Mouse (Mus musculus) cerebellum, adult 11 months (tissue): ENCODE results near the gene Tmem63a.
A peak's percentile ranks its signal among the peaks of the same experiment; 100 is the strongest.
"Not testable (repeated sequence)": the region's sequence is repeated elsewhere in the genome, so short reads cannot be mapped to it uniquely, and the experiment has no call there.

Experiments used
- DNase-seq: peaks from one replicate; pipeline ENCODE4 v3.0.0; 2022

The Tmem63a gene

DNA sequence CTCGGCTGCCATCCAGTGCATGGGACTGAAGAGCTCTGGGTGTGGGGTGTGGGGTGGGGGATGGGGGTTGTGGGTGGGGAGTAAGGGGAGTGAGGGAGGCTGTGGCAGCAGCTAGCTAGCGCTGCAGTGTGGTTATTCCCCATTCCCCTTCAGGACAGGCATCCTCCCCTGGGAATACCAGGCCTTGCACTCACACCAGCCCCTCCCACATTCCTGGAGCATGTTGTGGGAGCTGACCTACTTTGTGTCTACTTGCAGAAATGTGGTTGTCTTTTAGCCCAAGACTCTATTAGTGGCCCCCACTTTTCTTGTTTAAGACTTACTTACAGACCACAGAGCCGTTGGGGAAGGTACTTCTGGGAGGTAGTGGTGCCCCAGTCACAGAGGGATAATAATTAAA, 24.4 kb downstream of the Tmem63a start:
- no peak for DNase-seq

DNA sequence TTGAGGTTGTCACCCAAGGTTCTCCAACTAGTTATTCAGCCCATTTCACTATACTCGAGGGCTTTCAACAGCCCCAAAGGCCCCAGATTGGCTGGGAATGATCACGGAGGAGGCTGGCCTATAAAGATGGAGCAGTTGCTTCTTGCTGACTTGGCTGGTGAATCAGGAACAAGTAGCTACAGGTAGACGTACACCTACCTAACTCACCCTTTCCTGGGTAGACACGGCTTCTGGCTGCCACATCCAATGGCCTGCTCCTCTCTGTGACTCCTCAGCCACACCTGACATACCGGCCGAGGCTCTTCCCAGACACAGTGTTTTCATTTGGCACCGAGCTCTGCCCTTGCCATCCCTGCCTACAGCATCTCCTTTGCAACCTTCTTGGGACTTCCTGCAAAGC, 25.1 kb downstream of the Tmem63a start:
- no peak for DNase-seq

DNA sequence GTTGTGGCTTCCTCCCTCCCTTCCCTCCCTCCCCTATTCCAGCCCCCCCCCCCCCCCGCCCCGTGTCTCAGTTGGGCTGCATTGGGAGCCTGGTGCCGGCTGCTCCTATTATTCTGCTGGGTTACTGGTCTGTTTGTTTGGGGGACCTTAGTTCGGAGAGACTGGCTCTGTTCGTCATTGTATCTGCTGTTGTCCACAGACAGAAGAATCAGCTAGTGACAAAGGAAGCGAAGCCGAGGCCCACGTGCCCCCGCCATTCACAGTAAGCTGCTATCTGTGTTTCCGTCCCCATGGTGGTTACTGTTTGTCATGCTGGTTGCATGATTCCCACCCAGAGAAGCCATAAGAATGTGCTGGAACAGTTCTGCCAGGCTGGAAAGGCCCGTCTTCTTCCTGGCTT, 30.8 kb downstream of the Tmem63a start:
- no peak for DNase-seq

DNA sequence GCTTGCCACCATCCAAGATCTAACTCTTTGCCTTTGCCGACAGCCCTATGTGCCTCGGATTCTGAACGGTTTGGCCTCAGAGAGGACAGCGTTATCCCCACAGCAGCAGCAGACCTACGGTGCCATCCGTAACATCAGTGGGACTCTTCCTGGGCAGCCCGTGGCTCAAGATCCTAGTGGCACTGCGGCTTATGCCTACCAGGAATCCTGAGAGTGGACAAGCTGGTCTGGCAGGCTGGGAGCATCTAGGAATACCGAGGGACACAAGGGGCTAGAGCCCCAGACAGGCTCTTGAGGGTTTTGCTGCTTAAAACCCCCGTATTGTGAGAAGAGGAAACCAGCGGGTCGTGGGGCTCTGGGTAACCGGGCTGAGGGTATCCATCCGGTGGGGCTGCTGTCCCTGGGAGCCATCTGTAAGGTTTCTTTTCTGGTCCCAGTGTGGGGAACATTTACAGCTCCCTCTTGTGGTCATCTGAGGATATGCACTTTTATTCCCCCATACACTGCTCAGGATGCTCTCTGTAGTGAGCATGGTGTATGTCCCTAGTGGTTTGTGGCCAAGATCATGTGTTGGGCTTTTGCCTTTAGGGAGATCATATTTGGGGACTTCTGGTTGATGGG, 32.1 kb downstream of the Tmem63a start:
- no peak for DNase-seq

DNA sequence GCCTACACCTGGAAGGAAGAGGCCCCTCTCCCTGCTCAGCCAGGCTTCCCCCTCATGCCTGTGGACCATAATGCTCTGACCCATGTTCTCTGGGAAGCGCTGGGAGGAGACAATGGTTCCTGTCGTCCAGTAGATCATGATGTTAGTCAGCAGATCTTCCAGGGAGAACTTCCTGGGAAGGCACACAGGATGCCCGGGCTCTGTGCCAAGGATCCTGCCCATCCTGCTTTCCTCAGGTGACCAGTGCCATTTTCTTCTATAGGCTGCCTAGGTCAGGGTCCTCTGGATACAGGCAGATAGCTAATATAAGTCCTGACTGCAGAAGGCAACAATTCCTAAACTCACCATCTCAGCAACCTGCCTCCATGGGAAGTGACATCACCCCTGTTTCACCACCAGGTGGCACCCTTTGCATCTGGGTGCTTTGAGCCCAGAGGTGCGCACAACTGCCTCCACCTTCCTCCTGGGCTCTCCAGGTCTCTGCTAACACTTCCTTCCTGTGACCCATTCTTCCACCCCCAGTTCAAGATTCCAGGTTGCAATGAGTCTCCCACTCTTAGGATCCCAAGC, 34.1 kb downstream of the Tmem63a start:
- DNase-seq, result no peak

DNA sequence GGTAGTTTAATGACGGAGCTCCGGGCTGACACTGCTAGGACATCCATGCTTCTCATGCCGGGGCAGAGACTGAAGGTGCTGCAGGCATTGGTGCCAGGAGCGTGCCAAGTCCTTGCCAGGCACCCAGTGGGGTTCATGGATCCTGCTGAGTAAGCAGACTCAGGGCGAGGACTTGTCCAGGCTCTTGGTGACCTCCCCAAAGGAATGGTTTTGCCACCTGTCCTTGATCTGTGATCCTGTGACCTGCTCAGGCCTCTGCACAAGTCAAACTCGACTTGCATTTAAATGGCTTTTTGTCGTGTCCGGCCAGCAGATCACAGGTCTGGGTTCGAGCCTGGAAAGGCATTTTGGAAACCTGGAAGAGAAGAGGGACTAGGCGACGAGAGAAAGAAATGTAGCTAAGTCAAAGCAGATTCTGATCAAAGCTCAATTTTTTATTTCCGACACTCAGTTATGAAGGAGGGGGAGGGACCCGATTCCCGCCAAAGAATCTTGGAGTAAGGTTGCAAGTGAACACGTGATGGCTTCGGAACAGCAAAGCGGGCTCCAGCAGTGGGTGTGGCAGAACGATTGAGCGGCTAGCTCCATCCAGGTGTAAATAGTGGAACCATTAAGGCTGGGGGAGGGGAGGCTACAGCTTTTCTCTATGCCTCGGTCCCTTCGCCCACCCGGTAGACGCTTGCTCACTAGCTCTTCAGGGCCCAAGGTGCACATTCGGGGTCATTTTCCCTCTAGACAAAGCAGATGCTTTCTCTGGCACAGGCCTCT, 37.5 kb downstream of the Tmem63a start:
- no peak for DNase-seq

DNA sequence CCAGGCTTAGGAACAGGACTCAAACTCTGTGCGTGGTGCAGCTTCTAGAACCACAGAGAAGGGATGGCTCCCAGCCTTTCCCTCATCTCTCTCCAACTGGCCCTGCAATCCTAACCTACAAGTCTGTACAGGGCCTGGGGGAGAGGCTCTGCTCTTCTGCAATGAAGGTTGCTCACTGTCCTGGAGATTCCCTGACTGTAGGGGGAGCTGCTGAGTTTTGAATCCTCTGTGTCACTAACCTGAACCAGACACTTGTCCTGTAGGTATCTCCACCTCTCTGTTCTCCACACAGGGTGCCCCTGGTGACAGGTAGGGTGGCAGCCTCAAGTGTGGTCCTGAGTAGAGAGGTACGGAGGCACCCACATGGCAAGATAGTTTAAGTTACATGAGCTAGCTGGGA, 38.3 kb downstream of the Tmem63a start:
- DNase-seq, result no peak

DNA sequence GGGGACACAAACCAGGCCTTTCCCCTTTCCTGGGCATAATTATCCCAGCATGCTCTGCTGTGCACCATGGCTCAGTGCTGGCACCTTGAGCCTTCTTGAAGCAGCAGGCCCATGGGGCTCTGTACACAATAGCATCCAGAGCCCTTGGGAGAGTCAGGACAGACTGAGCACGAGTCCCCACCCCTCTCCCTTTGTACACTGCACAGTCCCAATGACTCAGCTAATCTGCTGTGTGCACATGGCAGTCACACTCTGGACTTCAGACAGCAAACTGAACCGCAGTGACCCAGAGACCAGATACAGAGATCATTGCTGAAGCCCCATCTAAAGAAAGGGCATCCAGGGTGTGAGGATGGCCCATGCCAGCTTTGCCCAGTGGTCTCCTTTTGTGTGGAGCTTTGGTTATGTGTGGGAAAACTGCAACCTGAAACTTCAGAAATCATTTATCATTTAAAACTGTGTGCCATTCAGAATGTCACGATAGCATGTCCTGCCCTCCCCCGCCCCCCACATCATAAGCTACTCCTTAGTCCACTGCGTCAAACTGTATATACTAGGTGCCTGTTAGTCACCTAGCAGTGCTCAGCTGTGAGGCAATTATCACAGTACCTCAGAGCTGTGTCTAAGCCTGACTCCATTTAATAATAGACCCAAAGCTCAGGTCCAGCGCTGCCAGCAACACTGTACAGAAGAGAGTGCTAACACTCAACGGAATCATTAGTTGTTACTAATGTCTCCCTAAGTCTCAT, 39.3 kb downstream of the Tmem63a start:
- DNase-seq, result not testable (repeated sequence)

DNA sequence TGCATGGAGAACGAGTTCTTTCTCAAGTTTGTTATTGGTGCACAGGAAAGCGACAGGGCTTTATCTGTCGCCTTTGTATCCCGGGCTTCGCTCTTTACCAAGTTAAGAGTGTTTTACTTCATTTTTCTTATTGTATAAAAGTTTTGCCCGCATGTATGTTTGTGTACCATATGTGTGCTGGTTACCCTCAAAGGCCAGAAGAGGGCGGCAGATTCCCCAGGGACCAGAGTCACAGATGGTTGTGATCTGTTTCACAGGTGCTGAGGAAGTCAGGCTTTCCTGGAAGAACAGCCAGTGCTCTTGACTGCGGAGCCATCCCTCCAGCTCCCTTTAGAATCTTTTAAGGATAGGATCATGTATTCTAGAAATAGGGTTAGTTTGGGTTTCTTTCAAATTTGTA, 44.6 kb downstream of the Tmem63a start:
- no peak for DNase-seq

DNA sequence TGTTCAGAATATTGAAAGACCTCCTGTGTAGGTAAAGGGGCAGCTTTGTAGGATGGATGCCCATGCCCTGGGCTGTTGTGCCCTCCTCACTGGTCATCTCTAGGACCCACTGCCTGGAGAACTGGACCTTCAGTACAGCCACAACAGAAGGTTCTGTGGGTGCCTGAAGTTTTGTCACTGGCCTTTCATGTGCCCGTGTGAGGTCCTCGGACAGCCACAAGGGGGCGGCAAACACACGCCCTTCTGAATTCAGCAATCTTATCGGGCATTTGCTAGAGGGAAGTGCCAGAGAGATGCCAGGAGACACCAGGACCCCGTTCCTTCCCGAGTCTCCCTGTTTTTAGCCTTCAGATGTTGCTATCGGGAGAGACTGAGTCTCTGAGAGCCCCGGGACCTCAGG, 45.6 kb downstream of the Tmem63a start:
- DNase-seq, result peak; percentile 66

DNA sequence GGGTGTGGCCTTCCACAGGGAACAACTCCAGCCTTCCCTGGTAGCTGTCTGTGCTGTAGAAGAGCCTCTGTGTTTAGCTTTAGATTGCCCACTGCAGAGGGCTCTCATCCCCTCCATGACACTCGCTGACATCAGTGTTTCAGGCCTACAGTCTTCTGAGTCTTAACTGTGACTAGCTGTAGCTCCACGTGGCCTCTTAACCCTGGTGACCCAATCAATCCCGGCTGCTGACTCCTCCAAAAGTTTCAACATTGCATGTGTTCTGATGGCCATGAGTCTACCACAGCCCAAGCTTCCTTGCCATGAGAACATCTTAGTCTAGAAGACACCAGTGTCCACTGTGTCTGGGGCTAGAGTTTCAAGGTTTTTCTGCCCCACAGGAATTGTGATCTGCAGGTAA, 48.5 kb downstream of the Tmem63a start:
- DNase-seq, result no peak

DNA sequence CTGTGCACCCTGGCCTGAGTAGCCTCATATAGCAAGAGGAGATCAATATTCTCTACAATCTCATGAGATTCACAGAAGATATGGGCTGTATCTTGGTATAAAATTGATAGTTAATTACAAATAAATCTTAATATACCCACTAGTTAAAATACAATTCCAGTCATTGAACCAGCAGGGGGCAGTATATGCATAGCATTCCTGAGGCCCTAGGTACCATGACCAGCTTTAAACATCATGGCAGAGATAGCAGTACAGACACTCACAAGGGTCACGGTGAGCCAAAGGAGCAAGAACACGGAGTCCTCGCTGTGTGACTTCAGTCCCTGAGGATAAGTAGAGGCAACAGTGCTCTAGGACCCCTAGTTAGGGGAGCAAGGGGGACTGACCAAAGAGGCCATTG, 50.0 kb downstream of the Tmem63a start:
- DNase-seq, result peak; percentile 28

DNA sequence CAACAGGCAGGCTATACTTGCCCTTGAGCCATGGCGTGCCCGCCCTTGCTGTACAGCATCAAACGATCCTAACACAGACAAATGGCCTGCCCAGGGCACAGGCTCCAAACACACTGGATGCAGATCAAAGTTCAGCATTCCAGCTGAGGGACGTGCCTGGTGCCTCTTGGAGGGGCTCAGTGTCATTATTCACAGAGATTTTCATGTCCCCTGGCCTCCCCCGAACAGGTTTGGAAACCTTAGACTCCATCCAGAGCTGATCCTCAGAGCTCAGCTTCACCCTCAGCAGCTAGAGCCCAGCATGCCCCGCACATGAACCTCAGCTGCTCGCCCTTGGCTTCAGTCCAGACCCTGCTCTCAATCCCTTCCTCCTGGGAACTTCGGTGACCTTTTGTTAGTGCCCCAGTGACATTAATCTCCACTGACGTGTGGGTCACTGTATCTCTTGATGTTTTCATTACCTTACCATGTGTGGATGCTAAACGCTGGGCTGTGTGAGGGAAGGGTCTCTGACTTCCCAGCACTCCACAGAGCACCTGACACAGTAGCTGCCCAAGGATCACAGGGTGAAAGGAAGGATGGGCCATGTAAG, 58.5 kb downstream of the Tmem63a start:
- no peak for DNase-seq

DNA sequence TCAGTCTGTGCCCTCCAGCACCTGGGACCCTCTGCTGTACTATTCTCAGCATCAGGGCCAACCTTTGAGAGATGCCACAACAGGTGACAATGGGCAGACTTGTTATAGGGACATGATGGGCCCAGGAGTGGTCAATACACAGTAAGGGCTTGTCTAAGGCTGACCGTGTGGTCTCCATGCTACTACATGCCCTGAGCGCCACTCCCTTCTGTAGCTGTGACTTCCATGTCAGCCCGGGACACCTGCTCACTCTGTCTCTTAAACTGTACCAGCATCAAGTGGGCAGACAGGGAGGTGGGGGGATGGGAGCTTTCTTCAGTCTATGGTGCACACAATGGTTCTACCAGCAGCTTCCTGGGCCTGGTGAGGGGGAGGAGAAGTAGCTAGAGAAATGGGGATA, 59.1 kb downstream of the Tmem63a start:
- no peak for DNase-seq

DNA sequence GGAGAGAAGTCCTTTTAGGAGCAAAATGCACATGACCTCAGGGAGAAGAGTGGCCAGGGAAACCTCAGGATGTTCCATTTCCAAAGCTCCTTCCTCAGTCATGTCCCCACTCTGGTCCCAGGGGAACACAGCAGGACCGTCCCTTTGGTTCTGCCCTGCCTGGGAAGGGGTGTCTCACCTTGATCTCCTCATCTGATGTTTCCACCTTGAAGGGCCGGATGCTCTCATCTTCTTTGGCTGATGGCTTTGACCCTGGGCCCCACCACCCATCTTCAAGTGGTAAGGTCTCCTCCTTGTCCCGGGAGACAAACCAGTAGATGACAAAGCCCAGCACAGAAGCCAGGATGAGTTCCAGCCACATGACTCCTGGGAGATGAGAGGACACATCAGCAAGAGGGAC, 59.5 kb downstream of the Tmem63a start:
- no peak for DNase-seq

DNA sequence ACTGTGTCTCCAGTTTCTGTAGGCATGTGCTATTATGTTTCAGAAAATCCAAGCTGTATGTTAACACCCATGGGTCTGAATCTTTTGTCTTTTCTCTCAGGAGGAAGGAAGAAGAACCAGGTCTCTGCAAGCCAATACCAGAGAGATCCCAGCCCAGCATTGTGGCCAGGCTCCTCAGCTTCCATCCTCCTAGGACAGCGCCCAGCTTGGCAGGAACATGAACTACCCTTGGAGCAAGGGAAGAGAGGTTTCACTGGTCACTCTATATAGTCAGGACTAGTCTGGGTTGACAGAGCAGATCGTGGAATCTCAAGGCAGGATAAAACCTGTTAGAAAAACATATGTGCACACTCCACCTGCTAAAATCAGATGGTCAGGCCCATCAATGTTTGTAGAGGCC, 61.6 kb downstream of the Tmem63a start:
- no peak for DNase-seq

DNA sequence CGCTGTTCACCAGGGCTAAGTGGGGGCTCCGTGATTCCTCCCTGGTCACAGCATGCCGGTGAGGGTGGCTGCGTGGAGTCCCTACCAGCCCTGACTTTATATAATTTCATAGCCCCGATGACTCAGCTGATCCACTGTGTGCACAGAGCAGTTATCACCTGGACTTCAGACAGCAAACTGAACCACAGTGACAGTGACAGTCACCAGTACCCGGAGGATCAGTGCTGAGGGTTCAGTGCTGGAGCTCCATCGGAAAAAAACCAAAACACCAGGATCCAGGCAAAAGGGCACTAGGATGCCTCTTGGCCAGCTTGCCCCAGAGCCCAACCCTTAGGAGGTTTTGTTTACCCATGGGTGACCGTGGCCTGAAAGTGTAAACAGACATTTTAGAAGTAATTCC, 63.2 kb downstream of the Tmem63a start:
- DNase-seq, result no peak

DNA sequence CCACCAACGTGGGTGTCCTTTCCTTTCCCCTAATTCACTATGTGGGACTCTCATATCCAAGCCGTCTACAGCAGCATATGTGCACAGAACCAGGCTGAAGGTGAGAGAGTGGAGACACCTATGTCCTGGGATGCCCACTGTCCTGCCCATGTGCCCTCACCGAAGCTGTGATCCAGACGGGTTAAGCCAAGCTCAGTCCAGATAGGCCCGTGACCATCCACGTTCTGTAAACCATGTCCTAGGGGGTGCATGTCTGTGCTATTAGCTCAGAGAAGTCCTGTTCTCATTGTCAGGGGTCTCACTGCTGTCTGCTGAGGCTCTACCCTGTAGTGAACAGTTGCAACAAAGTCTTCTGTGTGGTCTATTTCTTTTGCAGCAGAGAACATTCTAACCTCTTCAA, 65.7 kb downstream of the Tmem63a start:
- DNase-seq, result no peak

DNA sequence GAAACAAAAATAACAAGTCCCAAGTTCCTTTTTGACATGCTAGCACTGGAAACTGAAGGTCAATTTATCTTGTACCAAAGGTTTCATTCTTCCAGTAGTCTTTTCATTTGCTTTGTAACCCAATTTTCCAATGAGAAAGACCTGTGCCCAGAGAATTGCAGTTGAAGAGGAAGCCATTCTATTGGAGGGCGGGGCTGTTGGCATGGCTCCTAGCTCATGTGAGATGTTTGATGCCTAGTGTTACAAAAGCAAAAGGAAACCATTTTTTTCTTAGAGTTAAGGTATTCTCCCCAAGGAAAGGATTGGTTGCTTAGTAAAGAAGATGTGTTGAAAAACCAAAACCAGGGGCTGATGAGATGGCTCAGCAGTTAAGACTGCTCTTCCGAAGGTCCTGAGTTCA, 66.1 kb downstream of the Tmem63a start:
- no peak for DNase-seq

DNA sequence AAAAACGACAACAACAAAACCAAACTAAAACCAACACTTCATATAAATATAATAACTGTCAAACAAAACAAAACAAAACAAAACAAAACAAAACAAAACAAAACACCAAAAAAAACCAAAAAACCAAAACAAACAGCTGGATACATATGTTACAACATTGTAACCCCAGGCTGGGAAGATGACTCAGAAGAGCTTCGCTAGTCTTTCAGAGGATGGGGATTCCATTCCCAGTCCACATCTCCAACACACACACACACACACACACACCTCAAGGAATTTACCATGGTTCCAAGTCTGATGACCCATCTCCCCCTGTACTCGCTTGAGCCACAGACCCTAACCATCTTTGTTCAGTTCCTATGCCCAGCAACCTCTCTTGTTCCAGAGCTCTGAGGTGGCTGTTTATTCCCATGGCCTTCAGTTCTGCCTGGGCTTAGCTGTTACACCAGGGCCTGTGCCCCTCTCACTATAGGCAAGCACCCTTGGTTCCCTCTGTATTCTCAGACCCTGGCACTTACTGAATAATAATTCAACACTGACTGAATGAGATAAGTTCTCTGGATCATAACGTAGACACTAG, 67.0 kb downstream of the Tmem63a start:
- no peak for DNase-seq

DNA sequence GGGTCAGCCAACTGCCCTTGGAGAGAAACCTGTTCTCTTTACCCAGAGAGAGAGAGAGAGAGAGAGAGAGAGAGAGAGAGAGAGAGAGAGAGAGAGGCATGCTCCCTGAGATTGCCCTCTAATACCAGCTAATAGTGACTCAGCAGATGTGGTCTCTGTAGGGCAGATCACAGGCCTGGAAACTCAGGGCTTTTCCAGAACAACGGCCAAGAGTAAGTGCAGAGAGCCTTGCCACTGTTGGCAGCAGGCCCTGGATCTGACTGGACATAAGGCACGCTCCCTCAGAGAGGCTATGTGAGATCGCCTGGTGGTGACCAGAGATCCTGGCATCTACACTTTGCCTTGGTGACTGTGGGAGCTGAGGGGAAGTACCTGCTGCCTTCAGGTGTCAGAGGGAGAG, 67.6 kb downstream of the Tmem63a start:
- peak; percentile 55 for DNase-seq

DNA sequence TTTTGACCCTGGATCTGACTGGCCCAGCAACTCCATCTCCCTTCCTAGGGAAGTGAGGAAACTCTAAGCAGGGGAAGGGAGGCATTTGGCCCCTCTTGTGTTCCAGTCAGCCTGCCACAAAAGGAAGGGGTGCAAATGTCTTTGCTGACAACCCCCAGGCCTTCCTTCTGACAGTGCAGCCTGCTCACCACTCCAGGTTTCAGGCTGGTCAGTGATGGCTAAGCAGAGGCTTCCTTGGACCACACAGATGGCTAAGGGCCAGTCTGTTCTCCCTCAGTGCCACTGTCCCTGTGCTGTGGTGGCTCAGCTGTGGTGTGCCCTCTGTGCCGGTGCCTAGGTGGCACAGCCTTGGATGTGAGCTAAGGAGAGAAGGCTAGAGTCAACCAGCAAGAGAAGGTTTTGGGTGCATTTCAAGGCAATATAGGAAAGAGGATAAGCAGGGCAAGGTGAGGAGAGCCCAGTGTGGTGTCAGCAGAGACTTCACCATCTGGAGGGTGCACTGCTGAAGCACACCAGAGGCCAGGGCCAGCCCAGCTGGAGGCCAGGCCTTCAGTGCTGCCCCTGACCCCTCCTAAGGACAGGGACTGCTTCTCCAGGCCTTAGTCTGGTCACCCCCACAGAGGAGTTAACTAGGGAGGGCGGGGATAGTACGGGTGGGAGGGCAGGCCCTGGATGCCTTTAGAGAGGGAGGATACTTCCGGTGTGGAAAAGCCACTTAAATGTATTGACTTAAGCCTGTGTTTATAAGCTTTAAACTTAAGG, 68.2 kb downstream of the Tmem63a start:
- DNase-seq, result no peak
